Mouse (Mus musculus): ENCODE data around the gene Mydgf. TPM values are rescaled to one million over a fixed set of nuclear protein-coding genes. Genes with fewer than 3 reads are reported as not detected.
A peak's percentile ranks its signal among the peaks of the same experiment; 100 is the strongest.

The Mydgf gene
- polyA plus RNA-seq, 1 experiment, result 49.9 TPM

DNA sequence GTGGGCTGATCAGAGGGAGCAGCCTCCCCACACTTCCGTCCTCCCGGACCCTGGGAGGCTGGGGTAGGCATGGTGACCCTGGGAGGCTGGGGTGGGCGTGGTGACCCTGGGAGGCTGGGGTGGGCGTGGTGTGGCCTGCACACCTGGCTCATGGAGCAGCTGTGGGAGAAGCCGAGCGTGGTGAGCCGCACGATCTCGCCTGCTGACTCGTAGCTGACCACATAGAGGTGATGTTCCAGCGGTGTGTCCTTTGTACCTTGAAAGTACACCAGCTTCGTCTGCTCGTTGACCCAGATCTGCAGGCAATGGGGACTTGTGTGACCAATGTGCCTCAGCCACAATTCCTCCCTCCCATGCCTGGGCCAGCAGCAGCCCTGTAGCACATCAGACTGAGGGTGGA, 11.0 kb upstream of the Mydgf start:
- Histone ChIP-seq H3K36me3 (ENCODE audit: control insufficient read depth, insufficient read depth, low read length) (no peaks in the 10 kb centered on the region; the same call in 1 of the 2 replicates), H3K27ac (ENCODE audit: control insufficient read depth, insufficient read depth, low read depth, low read length) (no peak overlapping the region), H3K27me3 (ENCODE audit: control insufficient read depth, insufficient read depth, low read length) (no peaks in the 10 kb centered on the region), H3K4me1 (ENCODE audit: control insufficient read depth, insufficient read depth, low read length) (peaks cover 2% of the 10 kb centered on the region; the same call in 1 of the 2 replicates), H3K4me3 (ENCODE audit: control insufficient read depth, low read depth, low read length) (no peak overlapping the region)
- TF ChIP-seq POLR2A (IDR thresholded peaks at IDR 0.05; ENCODE audit: control insufficient read depth, low read depth, low read length), result no peak
- no peak for TF ChIP-seq CTCF (IDR thresholded peaks at IDR 0.05; ENCODE audit: control insufficient read depth, insufficient read depth, insufficient replicate concordance, low read depth, low read length)

DNA sequence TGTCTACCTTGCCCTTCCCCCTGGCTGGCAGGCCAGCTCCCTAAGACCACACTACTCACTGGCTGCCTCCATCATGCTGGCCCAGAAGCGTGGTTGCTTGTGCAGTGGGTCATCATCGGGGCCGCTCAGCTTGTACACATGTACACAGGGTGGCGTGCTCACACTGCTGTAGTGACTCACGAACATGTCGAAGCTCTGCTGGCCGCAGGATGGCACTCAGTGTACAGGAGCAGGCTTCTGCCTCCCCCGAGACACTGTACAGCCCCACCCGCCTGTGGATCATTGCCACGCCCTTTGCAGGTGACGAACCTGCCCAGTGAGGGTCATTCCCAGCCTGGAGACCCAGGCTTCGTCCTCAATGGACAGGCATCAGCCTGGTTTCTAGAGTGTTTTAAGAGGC, 10.6 kb upstream of the Mydgf start:
- TF ChIP-seq CTCF (IDR thresholded peaks at IDR 0.05; ENCODE audit: control insufficient read depth, insufficient read depth, insufficient replicate concordance, low read depth, low read length), result no peak
- no peak for TF ChIP-seq POLR2A (IDR thresholded peaks at IDR 0.05; ENCODE audit: control insufficient read depth, low read depth, low read length)
- no peaks in the 10 kb centered on the region; the same call in 1 of the 2 replicates for H3K36me3 ChIP-seq (ENCODE audit: control insufficient read depth, insufficient read depth, low read length)
- no peak overlapping the region for H3K4me3 ChIP-seq (ENCODE audit: control insufficient read depth, low read depth, low read length)
- peaks cover 2% of the 10 kb centered on the region; the same call in 1 of the 2 replicates for H3K4me1 ChIP-seq (ENCODE audit: control insufficient read depth, insufficient read depth, low read length)
- no peaks in the 10 kb centered on the region for H3K27me3 ChIP-seq (ENCODE audit: control insufficient read depth, insufficient read depth, low read length)
- no peak overlapping the region for H3K27ac ChIP-seq (ENCODE audit: control insufficient read depth, insufficient read depth, low read depth, low read length)

DNA sequence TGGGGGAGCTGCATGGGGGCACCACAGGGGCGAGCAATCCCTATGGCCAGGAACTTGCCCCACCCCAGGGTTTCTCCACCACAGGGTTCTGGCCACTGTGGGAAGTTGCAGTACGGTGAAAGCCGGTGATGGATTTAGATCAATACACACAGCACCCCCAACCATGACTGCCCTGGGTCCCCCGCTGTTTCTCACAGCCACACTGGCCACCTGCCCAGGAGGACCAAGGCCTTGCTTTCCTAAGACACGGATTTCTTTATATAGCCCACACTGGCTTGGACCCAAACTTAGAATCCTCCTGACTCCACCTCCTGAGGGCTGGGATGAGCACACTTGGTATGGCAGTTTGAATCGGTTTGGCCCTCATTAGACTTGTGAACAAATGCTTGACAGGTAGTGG, 7.5 kb upstream of the Mydgf start:
- H3K36me3 ChIP-seq (ENCODE audit: control insufficient read depth, insufficient read depth, low read length), result peaks cover 3% of the 10 kb centered on the region; the same call in 1 of the 2 replicates
- no peaks in the 10 kb centered on the region for H3K4me1 ChIP-seq (ENCODE audit: control insufficient read depth, insufficient read depth, low read length)
- TF ChIP-seq POLR2A (IDR thresholded peaks at IDR 0.05; ENCODE audit: control insufficient read depth, low read depth, low read length), result no peak
- TF ChIP-seq CTCF (IDR thresholded peaks at IDR 0.05; ENCODE audit: control insufficient read depth, insufficient read depth, insufficient replicate concordance, low read depth, low read length), result no peak
- H3K4me3 ChIP-seq (ENCODE audit: control insufficient read depth, low read depth, low read length), result no peak overlapping the region
- no peaks in the 10 kb centered on the region for H3K27me3 ChIP-seq (ENCODE audit: control insufficient read depth, insufficient read depth, low read length)
- no peak overlapping the region for H3K27ac ChIP-seq (ENCODE audit: control insufficient read depth, insufficient read depth, low read depth, low read length)

DNA sequence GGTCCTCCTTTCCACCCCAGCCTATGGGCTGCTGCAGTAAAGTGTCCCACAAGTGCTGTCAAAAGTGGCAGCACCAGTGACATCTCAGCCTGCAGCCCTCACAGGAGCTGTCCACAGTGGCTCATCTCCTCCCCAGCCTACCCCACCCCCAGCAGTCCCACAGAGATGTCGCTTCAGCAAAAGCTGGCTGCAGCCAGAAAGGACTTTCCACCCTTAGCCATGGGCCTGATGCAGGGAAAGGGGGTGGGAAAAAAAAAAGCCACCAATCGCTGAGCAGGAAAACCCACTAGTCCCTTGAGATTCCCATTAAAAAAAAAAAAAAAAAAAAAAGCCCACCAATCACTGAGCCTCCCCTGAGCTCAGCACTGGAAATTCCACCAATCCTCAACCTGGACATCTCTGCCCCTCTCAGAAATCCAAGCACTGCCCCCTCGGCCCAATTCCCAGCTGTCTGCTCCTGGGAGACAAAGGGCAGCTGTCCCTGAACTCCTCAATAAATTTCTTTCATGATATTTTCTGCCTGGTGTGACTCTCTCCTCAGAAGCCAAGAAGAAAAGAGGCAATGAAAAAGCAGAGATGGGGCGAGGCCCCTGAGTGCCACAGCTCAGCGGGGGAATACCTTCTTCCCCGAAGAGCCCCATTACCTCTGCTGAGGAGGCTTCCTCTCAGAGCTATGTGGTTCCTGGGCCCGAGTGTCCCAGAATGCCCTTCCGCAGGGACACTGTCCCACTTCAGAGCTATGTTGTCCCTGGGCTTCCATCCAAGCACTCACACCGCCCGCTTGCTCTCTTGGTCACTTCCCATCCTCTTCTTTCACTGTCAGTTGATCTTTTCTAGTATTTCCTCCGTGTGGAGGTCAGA, 1.8 kb upstream of the Mydgf start:
- Histone ChIP-seq H3K4me1 (ENCODE audit: control insufficient read depth, insufficient read depth, low read length) (peaks cover 10% of the 10 kb centered on the region), H3K4me3 (ENCODE audit: control insufficient read depth, low read depth, low read length) (no peak overlapping the region), H3K36me3 (ENCODE audit: control insufficient read depth, insufficient read depth, low read length) (peaks cover 6% of the 10 kb centered on the region; the same call in 1 of the 2 replicates), H3K27ac (ENCODE audit: control insufficient read depth, insufficient read depth, low read depth, low read length) (peak overlapping the region; percentile 46; the same call in 1 of the 2 replicates), H3K27me3 (ENCODE audit: control insufficient read depth, insufficient read depth, low read length) (no peaks in the 10 kb centered on the region)
- TF ChIP-seq CTCF (IDR thresholded peaks at IDR 0.05; ENCODE audit: control insufficient read depth, insufficient read depth, insufficient replicate concordance, low read depth, low read length) (no peak), POLR2A (IDR thresholded peaks at IDR 0.05; ENCODE audit: control insufficient read depth, low read depth, low read length) (no peak)

DNA sequence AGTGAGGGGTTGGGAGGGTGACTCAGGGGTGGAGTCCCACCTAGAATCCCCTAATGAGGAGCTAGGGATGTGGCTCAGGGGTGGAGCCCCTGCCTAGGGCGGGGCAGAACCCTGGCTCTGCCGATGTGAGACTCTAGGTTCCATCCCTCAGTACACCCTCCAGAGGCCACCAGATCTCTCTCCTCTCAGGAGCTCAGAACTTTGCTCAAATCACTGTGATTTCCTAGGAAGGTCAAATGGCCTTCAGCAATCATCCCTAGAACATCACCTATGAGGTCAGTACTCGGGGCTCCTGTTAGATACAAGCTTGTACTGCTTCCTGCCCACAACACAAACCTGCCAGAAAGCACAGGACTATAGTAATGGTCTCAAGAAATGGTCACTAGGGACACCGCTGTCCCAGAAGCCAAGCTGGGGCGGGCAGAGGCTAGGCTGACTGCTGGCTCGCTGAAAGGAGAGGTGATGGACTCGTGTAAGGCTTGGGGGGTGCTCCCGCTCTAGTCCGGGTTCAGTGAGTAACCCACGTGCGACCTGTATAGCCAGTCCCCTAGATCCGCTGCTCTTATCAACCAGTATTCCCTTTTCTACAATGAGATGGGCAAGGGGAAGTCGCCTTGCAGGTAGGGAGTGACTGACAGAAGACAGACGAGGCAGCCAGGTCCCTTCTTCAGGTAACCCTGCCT, 604 bp downstream of the Mydgf start:
- Histone ChIP-seq H3K36me3 (ENCODE audit: control insufficient read depth, insufficient read depth, low read length) (peaks cover 5% of the 10 kb centered on the region; the same call in 1 of the 2 replicates), H3K27me3 (ENCODE audit: control insufficient read depth, insufficient read depth, low read length) (no peaks in the 10 kb centered on the region), H3K4me3 (ENCODE audit: control insufficient read depth, low read depth, low read length) (peak overlapping the region; percentile 100), H3K4me1 (ENCODE audit: control insufficient read depth, insufficient read depth, low read length) (peaks cover 10% of the 10 kb centered on the region), H3K27ac (ENCODE audit: control insufficient read depth, insufficient read depth, low read depth, low read length) (peak overlapping the region; percentile 87)
- TF ChIP-seq CTCF (IDR thresholded peaks at IDR 0.05; ENCODE audit: control insufficient read depth, insufficient read depth, insufficient replicate concordance, low read depth, low read length) (no peak), POLR2A (IDR thresholded peaks at IDR 0.05; ENCODE audit: control insufficient read depth, low read depth, low read length) (no peak)

DNA sequence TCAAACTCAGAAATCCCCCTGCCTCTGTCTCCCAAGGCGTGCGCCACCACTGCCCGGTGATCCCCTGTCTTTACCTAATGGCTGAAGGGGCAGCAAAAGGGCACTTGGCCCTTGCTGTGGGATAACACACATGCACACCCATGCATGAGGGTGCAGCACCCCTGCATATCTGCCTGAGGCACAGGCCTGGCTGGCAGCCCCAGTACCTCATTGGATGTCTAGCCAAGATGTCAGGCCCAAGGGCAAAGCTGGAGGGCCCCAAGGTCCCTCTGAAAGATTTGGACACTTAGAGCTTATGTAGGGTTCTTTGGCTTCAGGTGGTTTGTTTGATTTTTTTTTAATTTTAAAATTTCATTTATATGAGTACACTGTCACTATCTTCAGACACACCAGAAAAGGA, 8.3 kb downstream of the Mydgf start:
- Histone ChIP-seq H3K4me3 (ENCODE audit: control insufficient read depth, low read depth, low read length) (no peak overlapping the region), H3K27me3 (ENCODE audit: control insufficient read depth, insufficient read depth, low read length) (no peaks in the 10 kb centered on the region), H3K36me3 (ENCODE audit: control insufficient read depth, insufficient read depth, low read length) (peaks cover 2% of the 10 kb centered on the region; the same call in 1 of the 2 replicates), H3K27ac (ENCODE audit: control insufficient read depth, insufficient read depth, low read depth, low read length) (no peak overlapping the region), H3K4me1 (ENCODE audit: control insufficient read depth, insufficient read depth, low read length) (peaks cover 2% of the 10 kb centered on the region; the same call in 1 of the 2 replicates)
- TF ChIP-seq POLR2A (IDR thresholded peaks at IDR 0.05; ENCODE audit: control insufficient read depth, low read depth, low read length), result no peak
- no peak for TF ChIP-seq CTCF (IDR thresholded peaks at IDR 0.05; ENCODE audit: control insufficient read depth, insufficient read depth, insufficient replicate concordance, low read depth, low read length)
